In the genomic region with DNA sequence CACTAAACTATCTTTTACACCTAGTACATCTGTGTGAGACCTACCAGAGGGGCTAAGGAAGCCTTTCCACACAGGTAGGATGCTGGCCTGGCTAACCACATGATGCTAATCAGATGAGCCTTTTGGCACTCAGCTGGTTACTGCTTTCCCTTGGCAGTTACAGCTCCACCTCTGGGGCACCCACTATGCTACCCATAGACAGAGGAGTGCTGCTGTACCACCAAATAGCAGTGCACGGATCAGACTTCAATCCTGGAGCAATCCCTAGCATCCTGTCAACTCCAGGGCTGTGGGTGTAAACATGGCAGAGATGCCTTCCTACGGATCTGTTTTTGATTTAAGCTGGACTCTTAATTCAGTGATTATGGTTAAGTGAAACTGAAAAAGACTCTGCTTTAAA, we compare ENCODE assay signal across 16 mouse cellular contexts.
"Had no signal": no experiment of that assay in that cellular context is flagged by ENCODE, and none has a peak within 500 bp of the region (broad histone marks: within the 10 kb centered on the region; RNA-seq: fewer than 3 reads in every experiment).

No protein-coding gene starts in this region.

- DNase-seq: retina, postnatal 1 day; right cerebral cortex, adult 18-20 months; right cerebral cortex, postnatal 14 days; right cerebral cortex, postnatal 25 days; right cerebral cortex, postnatal 4 days; spleen, adult 18-20 months; thymus, adult 18-20 months; thymus, adult 2 months; thymus, postnatal 14 days; thymus, postnatal 25 days; thymus, postnatal 36 days; thymus, postnatal 4 days had no signal

- H3K9ac ChIP-seq: neural tube, embryonic 13.5 days; neural tube, embryonic 15.5 days; stomach, embryonic 15.5 days had no signal

- H3K4me2 ChIP-seq: neural tube, embryonic 13.5 days; neural tube, embryonic 15.5 days; stomach, embryonic 15.5 days had no signal

- H3K4me3 ChIP-seq: neural tube, embryonic 13.5 days; neural tube, embryonic 15.5 days; stomach, embryonic 15.5 days had no signal

- H3K36me3 ChIP-seq: stomach, embryonic 15.5 days had no signal

- H3K27ac ChIP-seq: neural tube, embryonic 13.5 days; neural tube, embryonic 15.5 days; stomach, embryonic 15.5 days; stomach, postnatal 0 days had no signal

- H3K9me3 ChIP-seq: neural tube, embryonic 15.5 days; stomach, embryonic 15.5 days had no signal

- H3K27me3 ChIP-seq: neural tube, embryonic 13.5 days; neural tube, embryonic 15.5 days; stomach, embryonic 15.5 days had no signal
